Mouse (Mus musculus): ENCODE results near the gene Ints2. TPM values are rescaled to one million over a fixed set of nuclear protein-coding genes. Genes with fewer than 3 reads are reported as not detected.

Gene Ints2
- 3.3 and 3.8 TPM in 2 replicates for polyA plus RNA-seq (2021; fragmentation: Nextera tagmentation)
- long read RNA-seq, experiment 1, full-length matches to known transcripts: 11 of 20 reads
- long read RNA-seq, experiment 1, partial matches to known transcripts: 4 of 20 reads
- long read RNA-seq, experiment 1, other reads (novel, unspliced or antisense): 5 of 20 reads
- long read RNA-seq, experiment 2, full-length matches to known transcripts: 1 of 8 reads
- long read RNA-seq, experiment 2, partial matches to known transcripts: 3 of 8 reads
- long read RNA-seq, experiment 2, other reads (novel, unspliced or antisense): 4 of 8 reads

GRCm38 (mm10) chr11:86257460-86258076, at the start of gene Ints2:
Gene Ints2, minus strand, starts transcription at chr11:86257575.

GRCm38 (mm10) chr11:86201037-86201786, 56.2 kb downstream of the Ints2 start, which contains the start of gene Brip1:
Gene Brip1, minus strand, starts transcription at chr11:86201193.

Other genes with a start within 250 kb of the Ints2 start
- 0.03 and 0.05 TPM in 2 replicates for gene Brip1, start 56.4 kb downstream of the Ints2 start, polyA plus RNA-seq (2021; fragmentation: Nextera tagmentation)
- 2.5 and 3.4 TPM in 2 replicates for gene Med13, start 100.0 kb upstream of the Ints2 start, polyA plus RNA-seq (2021; fragmentation: Nextera tagmentation)
- gene Rnft1, start 227.1 kb upstream of the Ints2 start, polyA plus RNA-seq (2021; fragmentation: Nextera tagmentation): 12.1 and 16.6 TPM in 2 replicates

Measured in left cerebral cortex, adult 6 months (tissue).